ENCODE assay signal across 32 mouse cellular contexts in the genomic region with DNA sequence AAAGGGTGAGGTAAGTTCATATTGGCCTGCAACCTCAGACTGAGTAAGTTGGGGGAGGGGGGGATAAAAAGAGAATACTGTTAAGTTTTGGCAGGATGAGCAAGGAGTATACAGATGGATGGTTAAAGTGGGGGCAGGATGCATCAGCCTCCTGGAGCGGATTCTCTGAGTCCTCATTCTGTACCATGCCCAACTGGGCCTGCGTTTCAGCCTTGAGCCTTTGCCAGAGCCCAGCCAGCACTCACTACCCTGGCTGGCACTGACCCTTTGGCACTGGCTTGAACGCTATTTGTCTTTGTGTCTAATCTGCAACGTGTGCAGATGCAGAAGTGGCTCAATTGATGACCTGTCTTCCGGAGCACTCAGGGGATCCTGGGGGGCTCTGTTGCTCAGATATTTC. TPM values are rescaled to one million over a fixed set of nuclear protein-coding genes. Genes with fewer than 3 reads are reported as not detected.
DNase-seq lines count a peak whose midpoint lies in the region; ATAC-seq and TF ChIP-seq lines count a peak whose summit lies in the region.
"Had no signal": no experiment of that assay in that cellular context is flagged by ENCODE, and none has a peak within 500 bp of the region (broad histone marks: within the 10 kb centered on the region; RNA-seq: fewer than 3 reads in every experiment).

No protein-coding gene starts in this region.

- no peaks in the 10 kb centered on the region for H3K27me3 ChIP-seq in hindbrain, embryonic 15.5 days
- H3K27me3 ChIP-seq in hindbrain, embryonic 13.5 days, result no peaks in the 10 kb centered on the region
- H3K27me3 ChIP-seq in midbrain, postnatal 0 days (ENCODE audit: insufficient read depth, low read length), result no peaks in the 10 kb centered on the region
- H3K27me3 ChIP-seq in midbrain, embryonic 14.5 days (ENCODE audit: control insufficient read depth, insufficient read depth, low read length), result no peaks in the 10 kb centered on the region
- H3K27me3 ChIP-seq: forebrain, embryonic 12.5 days; heart, embryonic 13.5 days; intestine, embryonic 15.5 days; midbrain, embryonic 13.5 days; neural tube, embryonic 15.5 days had no signal

- no peak overlapping the region for H3K27ac ChIP-seq in hindbrain, embryonic 15.5 days (replicated peaks)
- no peak overlapping the region for H3K27ac ChIP-seq in hindbrain, embryonic 13.5 days
- no peak overlapping the region for H3K27ac ChIP-seq in midbrain, postnatal 0 days (ENCODE audit: low read depth, low read length)
- H3K27ac ChIP-seq in midbrain, embryonic 14.5 days (replicated peaks; ENCODE audit: low read depth, low read length), result no peak overlapping the region
- H3K27ac ChIP-seq: forebrain, embryonic 12.5 days; heart, adult 2 months; heart, embryonic 13.5 days; intestine, embryonic 15.5 days; liver, embryonic 14.5 days; macrophage; midbrain, embryonic 13.5 days; neural tube, embryonic 15.5 days had no signal

- ATAC-seq in cerebellum, adult (ENCODE audit: insufficient number of reproducible peaks, low FRiP score, low TSS enrichment), result no peak
- peak; percentile 76; the same call in 1 of the 2 replicates for ATAC-seq in hindbrain, embryonic 15.5 days (ENCODE audit: low FRiP score, low read depth)
- no peak for ATAC-seq in hindbrain, embryonic 13.5 days (ENCODE audit: low FRiP score)
- ATAC-seq in midbrain, postnatal 0 days (ENCODE audit: low FRiP score), result no peak
- no peak for ATAC-seq in midbrain, embryonic 14.5 days (ENCODE audit: low FRiP score, low TSS enrichment)
- ATAC-seq: intestine, embryonic 15.5 days; midbrain, embryonic 13.5 days had no signal

- DNase-seq in cerebellum, postnatal 25 days, result peak; percentile 14 to 51
- DNase-seq in midbrain, postnatal 0 days (ENCODE audit: low spot score), result peak; percentile 53
- no peak for DNase-seq in midbrain, embryonic 14.5 days
- no peak for DNase-seq in ovary, postnatal 10 days (ENCODE audit: low spot score)
- DNase-seq: adrenal gland, adult 2 months; B cell, adult 2 months; gastrocnemius, postnatal 36 days; heart, adult 2 months; heart, postnatal 10 days; kidney, adult 2 months; kidney, postnatal 10 days; layer of hippocampus, postnatal 36 days; liver; lung, adult 2 months; lung, postnatal 10 days; right cerebral cortex, postnatal 4 days; thymus, postnatal 4 days had no signal

- H3K4me1 ChIP-seq in hindbrain, embryonic 15.5 days (replicated peaks), result no peaks in the 10 kb centered on the region
- H3K4me1 ChIP-seq in hindbrain, embryonic 13.5 days (replicated peaks), result no peaks in the 10 kb centered on the region
- H3K4me1 ChIP-seq in midbrain, postnatal 0 days (ENCODE audit: insufficient read depth, low read length), result no peaks in the 10 kb centered on the region
- no peaks in the 10 kb centered on the region for H3K4me1 ChIP-seq in midbrain, embryonic 14.5 days (ENCODE audit: control insufficient read depth, insufficient read depth, low read length)
- H3K4me1 ChIP-seq: forebrain, embryonic 12.5 days; heart, embryonic 13.5 days; intestine, embryonic 15.5 days; neural tube, embryonic 15.5 days had no signal

- WGBS in hindbrain, embryonic 15.5 days, result 52% methylated on average over 5 of the region's 5 CpGs
- 68% methylated on average over 5 of the region's 5 CpGs for WGBS in hindbrain, embryonic 13.5 days
- 73% methylated on average over 5 of the region's 5 CpGs for WGBS in midbrain, postnatal 0 days
- WGBS in midbrain, embryonic 14.5 days, result 72% methylated on average over 5 of the region's 5 CpGs

- no peaks in the 10 kb centered on the region for H3K36me3 ChIP-seq in hindbrain, embryonic 15.5 days
- H3K36me3 ChIP-seq in hindbrain, embryonic 13.5 days, result no peaks in the 10 kb centered on the region
- H3K36me3 ChIP-seq in midbrain, postnatal 0 days (ENCODE audit: insufficient read depth, low read length), result no peaks in the 10 kb centered on the region
- no peaks in the 10 kb centered on the region for H3K36me3 ChIP-seq in midbrain, embryonic 14.5 days (ENCODE audit: control insufficient read depth, insufficient read depth, low read length)
- H3K36me3 ChIP-seq: forebrain, embryonic 12.5 days; heart, embryonic 13.5 days; intestine, embryonic 15.5 days; midbrain, embryonic 13.5 days; neural tube, embryonic 15.5 days had no signal

- no peak overlapping the region for H3K4me2 ChIP-seq in hindbrain, embryonic 15.5 days
- no peak overlapping the region for H3K4me2 ChIP-seq in hindbrain, embryonic 13.5 days
- H3K4me2 ChIP-seq in midbrain, postnatal 0 days (ENCODE audit: low read depth, low read length, poor library complexity, severe bottlenecking), result no peak overlapping the region
- no peak overlapping the region for H3K4me2 ChIP-seq in midbrain, embryonic 14.5 days (ENCODE audit: low read length)
- H3K4me2 ChIP-seq: forebrain, embryonic 12.5 days; heart, embryonic 13.5 days; intestine, embryonic 15.5 days; midbrain, embryonic 13.5 days; neural tube, embryonic 15.5 days had no signal

- no peak overlapping the region for H3K4me3 ChIP-seq in hindbrain, embryonic 15.5 days
- H3K4me3 ChIP-seq in hindbrain, embryonic 13.5 days, result no peak overlapping the region
- no peak overlapping the region for H3K4me3 ChIP-seq in midbrain, postnatal 0 days (ENCODE audit: low read depth, low read length)
- no peak overlapping the region for H3K4me3 ChIP-seq in midbrain, embryonic 14.5 days (replicated peaks; ENCODE audit: low read depth, low read length)
- H3K4me3 ChIP-seq: erythroblast, embryonic 14.5 days; forebrain, embryonic 12.5 days; heart, adult 2 months; heart, embryonic 13.5 days; intestine, embryonic 15.5 days; midbrain, embryonic 13.5 days; neural tube, embryonic 15.5 days had no signal

- no peaks in the 10 kb centered on the region for H3K9me3 ChIP-seq in hindbrain, embryonic 15.5 days
- H3K9me3 ChIP-seq in hindbrain, embryonic 13.5 days, result no peaks in the 10 kb centered on the region
- no peaks in the 10 kb centered on the region for H3K9me3 ChIP-seq in midbrain, postnatal 0 days (ENCODE audit: low read length)
- H3K9me3 ChIP-seq in midbrain, embryonic 14.5 days (ENCODE audit: control insufficient read depth, low read length), result no peaks in the 10 kb centered on the region
- H3K9me3 ChIP-seq: forebrain, embryonic 12.5 days; heart, embryonic 13.5 days; intestine, embryonic 15.5 days; midbrain, embryonic 13.5 days; neural tube, embryonic 15.5 days had no signal

- TF ChIP-seq CTCF in midbrain, postnatal 0 days (IDR thresholded peaks at IDR 0.05), result no peak

- no peak overlapping the region for H3K9ac ChIP-seq in hindbrain, embryonic 15.5 days
- no peak overlapping the region for H3K9ac ChIP-seq in hindbrain, embryonic 13.5 days
- no peak overlapping the region for H3K9ac ChIP-seq in midbrain, postnatal 0 days (replicated peaks; ENCODE audit: low read length, poor library complexity, severe bottlenecking)
- H3K9ac ChIP-seq in midbrain, embryonic 14.5 days (replicated peaks; ENCODE audit: low read length), result no peak overlapping the region
- H3K9ac ChIP-seq: forebrain, embryonic 12.5 days; heart, embryonic 13.5 days; intestine, embryonic 15.5 days; liver, embryonic 14.5 days; midbrain, embryonic 13.5 days; neural tube, embryonic 15.5 days had no signal

RNA-seq across cellular contexts. Expression of a gene that starts 24.1 kb away (rescaled TPM):
- polyA plus RNA-seq in hindbrain, embryonic 15.5 days (2015; fragmentation: Nextera tagmentation; extraction: Ambion mirVana), result 79.9 and 94.1 TPM in 2 replicates
- polyA plus RNA-seq in hindbrain, embryonic 13.5 days (2015; fragmentation: Nextera tagmentation; extraction: Ambion mirVana), result 84.3 and 92.1 TPM in 2 replicates
- total RNA-seq in midbrain, postnatal 0 days (2014; rRNA removed), result 88.2 and 102 TPM in 2 replicates
- 76.8 and 80.8 TPM in 2 replicates for polyA plus RNA-seq in midbrain, postnatal 0 days (2015; fragmentation: Nextera tagmentation; extraction: Ambion mirVana)
- polyA plus RNA-seq in midbrain, embryonic 14.5 days (2014; fragmentation: Nextera tagmentation; extraction: Ambion mirVana), result 97.4 and 102 TPM in 2 replicates
- total RNA-seq: common myeloid progenitor, adult 5-6 weeks; hematopoietic stem cell, adult 5-6 weeks; megakaryocyte-erythroid progenitor cell, adult 5-6 weeks had no signal
- polyA plus RNA-seq: erythroblast, embryonic 14.5 days; heart, adult 2 months; macrophage; spleen, adult 2 months had no signal

Comparison
In these comparisons a context has a peak if more than half of its experiments do, and no peak if none do; other contexts are left out.
1. DNase-seq: peak in cerebellum, postnatal 25 days (2 of 2) and midbrain, postnatal 0 days (single experiment); none in midbrain, embryonic 14.5 days (single experiment) and ovary, postnatal 10 days (single experiment).